Mouse (Mus musculus) adrenal gland, adult (tissue): ENCODE measurements around the gene Taf1c.
A peak's percentile ranks its signal among the peaks of the same experiment; 100 is the strongest.

Experiments
- DNase-seq, 2 experiments: peaks; one replicate each; pipeline ENCODE4 v3.0.0; 2022 to 2023; ENCODE audit warnings: low spot score in 1 of 2; ENCODE audit not compliant: inconsistent age in 2 of 2

The Taf1c gene

DNA sequence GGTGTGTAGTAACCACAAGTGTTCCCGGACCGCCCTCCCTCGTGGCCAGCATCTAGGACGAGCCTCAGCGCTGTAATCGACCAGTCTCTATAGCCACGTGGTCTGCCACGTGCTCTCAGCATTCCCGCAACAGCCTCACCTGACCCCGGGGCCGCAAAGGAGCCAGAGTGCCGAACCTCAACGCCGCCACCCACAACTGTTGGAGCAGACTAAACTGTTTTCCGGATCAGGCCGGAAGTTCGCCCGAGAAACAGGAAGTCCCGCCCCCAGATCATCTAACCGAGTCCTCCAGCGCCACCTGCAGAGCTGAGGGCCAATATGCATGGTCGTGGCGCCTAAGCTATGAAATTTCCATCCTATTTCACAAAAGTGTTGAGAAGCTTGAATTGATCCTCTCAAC lies at the start of gene Taf1c:
Gene Taf1c (minus strand): TSS at position 227 of the 400 bp plus-strand sequence.
- DNase-seq, result peak; percentile 92 to 98

DNA sequence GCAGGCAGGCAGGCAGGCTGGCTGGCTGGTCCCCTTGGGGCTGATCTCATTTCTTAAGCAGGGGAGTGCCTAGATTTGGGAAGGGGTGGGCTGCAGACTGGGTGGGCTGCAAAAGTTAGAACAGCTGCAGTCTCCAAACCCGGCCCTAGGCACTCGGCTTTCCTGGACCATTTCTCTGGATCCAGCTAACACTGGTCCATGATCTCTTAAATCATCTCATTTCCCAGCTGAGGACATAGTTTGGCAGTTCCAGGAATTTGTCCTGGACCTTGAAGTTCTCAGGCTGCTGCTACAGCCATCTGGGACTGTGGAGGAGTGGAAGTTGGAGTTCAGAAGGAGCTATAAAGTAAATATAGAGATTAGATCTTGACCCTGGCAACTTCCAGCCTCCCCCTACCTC lies 46.3 kb upstream of the Taf1c start:
- peak; percentile 38 to 84 for DNase-seq

DNA sequence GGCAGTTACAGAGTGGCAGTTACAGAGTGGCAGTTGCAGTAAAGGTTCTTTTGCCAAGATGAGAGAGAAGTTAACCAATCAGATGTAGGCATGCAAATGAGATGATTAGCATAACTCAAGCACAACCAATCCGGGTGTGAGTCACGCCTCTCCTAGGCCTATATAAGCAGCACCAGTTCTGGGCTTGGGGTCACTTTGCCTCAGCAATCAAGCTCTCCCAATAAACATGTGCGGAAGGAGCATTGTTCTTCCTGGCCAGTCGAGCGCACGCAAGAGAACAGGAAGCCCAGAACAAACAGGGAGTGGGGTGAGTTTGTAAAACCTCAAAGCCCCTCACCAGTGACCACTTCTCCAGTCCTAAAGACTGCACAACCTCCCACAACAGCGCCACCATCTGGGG lies 41.8 kb upstream of the Taf1c start:
- DNase-seq, result no peak

DNA sequence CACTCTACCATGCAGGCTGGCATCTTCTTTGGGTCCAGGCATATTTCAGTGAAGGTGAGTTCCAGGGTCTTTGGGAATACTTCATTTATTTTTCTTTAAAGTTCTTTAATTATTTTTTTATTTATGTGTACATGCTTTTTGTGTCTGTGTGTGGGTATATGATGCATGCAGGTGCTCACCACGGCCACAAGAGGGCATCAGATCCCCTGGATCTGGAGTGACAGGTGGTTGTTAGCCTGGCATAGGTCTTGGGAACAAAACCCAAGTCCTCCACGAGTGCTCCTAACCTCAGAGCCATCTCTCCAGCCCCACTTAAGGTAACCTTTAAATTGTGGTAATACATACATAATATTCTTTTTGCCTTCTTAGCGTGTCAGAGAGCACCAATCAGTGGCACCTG lies 41.2 kb upstream of the Taf1c start:
- no peak for DNase-seq

DNA sequence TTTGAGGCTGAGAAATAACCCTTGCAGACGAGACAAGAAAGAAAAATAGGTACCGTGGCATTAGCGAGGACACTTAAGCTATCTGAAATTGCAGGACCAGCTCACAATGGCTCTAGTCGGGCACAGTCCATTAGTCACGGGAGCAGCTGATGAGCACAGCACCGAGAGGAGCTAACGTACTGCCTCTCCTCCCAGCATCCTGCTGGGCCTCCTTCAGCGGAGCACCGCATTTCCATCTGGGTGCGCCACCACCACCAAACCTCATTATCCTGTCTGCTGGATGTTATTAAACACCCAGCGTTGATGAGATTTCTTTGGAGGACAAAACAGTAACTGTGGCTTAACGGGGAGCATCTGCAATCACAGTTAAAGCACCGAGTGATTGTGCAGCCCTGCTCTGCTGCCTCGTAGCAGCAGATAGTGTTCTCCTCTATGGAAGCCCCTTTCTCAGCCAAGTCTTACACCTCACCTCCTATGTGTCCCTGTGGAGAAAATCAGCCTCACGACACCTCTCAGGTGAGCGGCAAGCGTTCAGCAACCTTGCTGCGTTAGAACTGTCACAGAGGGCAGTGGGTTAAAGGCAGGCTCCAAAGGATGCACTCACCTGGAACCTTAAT lies 40.1 kb upstream of the Taf1c start:
- DNase-seq, result no peak

DNA sequence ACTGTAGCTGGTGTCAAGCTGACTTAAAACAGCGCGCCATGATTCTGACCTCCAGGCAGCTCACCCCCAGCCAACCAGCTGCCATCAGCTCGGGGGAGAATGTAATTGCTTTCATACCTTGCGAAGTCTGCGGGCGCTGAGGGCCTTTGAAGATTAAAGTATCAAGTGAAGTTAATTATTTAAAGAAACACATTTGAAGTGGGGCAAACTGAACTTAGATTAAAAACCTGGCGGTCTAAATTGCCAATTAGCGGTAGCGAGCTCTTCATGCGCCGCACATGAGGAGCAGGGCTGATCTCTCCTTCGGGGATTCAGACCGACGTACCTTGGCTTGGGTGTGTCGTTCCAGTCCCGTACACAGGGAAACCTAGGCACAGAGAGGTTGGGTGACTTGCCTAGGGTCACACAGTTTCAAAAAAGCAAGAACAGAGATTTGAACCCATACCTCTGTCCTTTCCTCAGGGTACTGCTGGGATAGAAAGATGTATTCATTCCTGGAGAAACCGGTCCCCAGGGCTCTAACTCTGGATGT lies 39.5 kb upstream of the Taf1c start:
- DNase-seq, result no peak

DNA sequence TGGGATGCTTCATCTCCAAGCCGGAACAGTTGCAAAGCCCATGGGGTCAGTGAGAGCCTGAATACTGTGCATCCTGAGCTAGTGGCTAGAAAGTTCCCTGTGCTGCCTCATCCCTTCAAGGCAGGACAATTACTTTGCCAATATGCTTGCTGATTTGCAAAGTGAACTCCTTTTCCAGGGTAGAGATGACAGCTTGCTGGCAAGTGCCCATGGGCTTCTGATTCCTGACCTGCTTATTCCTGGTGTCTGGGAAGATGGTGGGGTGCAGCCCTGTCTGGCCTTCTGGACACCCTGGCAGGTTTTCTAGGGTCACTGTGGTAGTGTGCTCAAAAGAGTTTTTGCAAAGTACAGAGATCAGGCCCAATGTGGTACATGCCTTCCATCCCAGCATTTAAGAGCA lies 37.9 kb upstream of the Taf1c start:
- no peak for DNase-seq

DNA sequence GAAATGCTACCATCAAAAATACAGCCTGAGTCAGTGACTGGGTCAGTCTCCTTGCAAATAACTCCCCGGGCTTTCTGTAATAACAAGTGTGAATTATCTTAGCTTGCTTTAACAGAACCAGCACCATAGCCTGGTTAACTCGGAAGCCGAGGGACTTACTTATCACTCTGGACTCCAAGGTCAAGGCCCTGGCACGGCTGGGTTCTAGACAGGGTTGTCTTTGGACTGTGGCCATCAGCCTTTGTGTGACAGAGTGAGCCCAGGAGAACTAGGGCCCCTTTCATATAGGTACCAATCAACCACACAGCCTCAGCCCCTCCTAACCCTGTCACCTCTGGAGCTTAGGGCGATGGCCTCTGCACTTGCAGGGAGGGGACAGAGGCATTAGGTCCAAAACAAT lies 36.0 kb upstream of the Taf1c start:
- DNase-seq, result peak; percentile 72 to 89

DNA sequence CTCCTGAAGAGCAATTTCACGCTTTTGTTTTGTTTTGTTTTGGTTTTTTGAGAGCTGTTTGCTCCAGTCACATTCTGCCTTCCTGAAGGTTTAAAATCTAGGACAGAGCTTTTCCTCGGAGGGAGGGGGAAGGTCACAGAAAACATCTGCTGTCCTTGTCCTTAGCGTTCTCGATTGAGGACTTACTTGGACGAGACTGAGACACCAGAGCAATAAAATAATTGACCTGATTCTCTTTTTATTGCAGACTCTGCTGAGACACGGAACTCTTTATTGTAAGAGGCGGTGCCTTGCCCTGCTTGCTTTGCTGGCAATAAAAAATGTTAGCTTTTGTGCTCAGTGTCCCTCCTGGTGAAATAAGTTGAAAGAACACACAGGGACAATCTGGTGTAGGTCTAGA lies 34.8 kb upstream of the Taf1c start:
- peak; percentile 40 to 77 for DNase-seq

DNA sequence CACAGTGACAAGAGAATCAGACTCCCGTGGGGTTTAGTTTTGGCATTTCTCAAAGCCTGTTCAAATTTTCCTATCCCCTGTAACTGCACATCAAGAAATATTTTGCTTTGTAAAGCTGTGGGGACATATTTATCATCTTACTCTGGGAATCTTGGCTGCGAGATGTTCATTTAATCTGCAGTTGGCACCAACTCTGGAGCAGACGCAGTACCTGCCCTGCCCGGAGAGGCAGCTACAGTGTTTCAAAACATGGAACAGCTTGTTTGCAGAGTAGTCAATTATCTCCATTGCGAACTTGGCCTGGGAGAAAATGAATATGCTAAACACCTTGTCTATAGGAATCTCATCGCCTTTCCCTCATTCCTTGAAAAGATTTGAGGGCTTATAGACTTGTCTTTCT lies 33.2 kb upstream of the Taf1c start:
- no peak for DNase-seq

DNA sequence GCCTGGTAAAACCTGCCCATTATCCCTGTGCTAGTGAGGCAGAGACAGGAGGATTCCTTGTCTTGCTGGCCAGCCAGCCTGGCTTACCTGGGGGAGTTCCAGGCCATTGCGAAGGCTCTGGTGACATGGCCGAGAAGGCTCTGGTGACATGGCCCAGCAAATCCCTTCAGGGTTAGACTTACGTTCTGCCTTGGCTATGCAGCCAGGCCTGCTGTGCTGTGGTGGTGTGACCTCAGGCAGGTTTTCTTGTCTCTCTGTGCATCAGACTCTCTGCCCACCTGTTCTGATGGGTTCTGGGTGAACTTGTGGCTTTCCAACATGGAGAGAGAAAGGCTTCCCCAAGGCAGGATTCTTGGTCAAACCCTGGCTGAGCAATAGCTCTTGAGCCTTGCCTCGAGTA lies 32.4 kb upstream of the Taf1c start:
- no peak for DNase-seq

DNA sequence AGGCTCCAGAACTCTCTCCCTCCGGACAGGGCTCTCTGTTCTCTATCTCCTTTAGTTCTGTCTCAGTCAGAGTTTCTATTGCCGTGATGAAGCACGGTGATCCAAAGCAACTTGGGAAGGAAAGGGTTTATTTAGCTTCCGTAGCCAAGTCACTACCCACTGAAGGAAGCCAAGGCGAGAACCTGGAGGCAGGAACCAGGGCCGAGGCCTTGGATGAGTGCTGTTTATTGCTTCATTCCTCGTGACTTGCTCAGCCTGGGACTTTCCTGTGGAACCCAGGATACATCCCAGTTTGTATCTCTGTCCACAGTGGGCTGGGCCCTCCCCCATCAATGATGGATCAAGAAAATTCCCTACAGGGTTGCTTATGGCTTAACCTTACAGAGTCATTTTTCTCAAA lies 31.7 kb upstream of the Taf1c start:
- DNase-seq, result peak; percentile 60 to 84

DNA sequence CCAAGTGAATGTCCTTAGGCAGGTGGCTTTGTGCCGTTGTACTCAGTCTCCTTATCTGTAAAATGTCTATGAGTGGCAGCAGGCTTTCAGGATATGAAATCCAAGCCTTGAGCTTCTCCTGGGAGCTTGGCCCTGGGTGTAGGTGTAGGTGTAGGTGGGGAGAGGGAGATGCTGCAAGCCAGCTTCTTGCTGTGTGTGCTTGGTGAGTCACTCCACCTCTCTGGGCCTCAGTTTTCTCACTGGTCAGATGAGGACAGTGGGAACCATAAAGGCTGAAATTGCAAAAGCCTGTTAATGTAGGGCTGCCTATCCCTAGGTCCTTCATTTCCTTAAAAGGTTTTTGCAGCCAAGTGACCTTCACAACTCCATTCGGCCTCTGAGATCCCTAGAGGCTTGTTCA lies 30.9 kb upstream of the Taf1c start:
- peak in 1 of 2 experiments; percentile 70 for DNase-seq

DNA sequence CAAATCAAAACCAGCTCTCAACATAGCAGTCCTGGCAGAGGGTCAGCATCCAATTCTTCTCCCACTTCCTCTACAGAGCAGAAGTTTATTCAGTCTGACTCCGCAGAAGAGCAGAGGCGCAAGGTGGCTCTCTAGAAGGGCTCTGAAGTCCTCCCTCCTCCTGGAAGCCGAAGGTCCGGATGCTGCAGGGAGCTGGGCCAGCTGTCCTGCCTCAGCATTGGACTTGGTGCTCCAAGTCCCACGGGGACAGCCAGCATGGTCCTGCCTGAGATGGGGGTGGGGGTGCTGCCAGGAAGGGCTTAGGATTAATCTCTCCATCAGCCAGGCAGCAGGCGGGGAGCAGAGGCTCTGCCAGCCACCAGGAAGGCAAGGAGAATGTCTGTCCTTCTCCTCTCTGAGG lies 30.4 kb upstream of the Taf1c start, which contains the start of gene Kcng4:
Gene Kcng4 (minus strand): TSS at position 303 of the 400 bp plus-strand sequence.
- peak in 1 of 2 experiments; percentile 39 for DNase-seq

DNA sequence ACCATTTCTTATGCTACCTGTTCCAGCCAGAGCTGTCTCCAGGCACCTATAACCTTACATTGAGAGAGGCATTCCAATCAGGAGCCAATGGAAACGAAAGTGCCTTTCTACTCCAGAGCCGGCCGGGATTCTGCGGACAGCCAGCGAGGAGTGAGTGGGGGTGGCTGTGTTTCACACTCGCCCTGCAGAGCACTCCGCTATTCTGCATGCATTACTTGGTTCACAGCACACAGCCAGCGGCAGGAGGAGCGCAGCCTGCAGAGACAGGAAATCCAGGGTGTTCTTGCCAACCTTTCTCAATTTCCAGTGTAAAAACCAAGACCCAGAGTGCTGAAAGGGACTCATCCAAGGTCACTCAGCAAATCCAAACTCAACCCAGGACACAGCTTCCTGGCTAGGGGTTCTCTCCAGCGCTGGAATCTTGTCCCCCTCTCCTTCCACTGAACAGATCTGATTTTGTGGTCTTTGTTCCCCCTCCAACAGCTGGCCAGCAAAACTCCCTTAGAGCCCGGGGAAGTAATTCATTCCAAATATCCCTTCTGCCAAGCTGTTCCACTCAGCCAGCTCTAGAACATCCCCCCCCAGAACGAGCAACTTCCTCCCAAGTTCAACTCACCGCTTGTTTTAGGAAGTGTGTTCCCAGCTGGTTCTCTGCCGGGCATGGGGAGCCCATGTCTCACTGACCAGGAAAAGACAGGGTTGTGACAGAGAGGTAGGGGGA lies 29.8 kb upstream of the Taf1c start:
- no peak for DNase-seq

DNA sequence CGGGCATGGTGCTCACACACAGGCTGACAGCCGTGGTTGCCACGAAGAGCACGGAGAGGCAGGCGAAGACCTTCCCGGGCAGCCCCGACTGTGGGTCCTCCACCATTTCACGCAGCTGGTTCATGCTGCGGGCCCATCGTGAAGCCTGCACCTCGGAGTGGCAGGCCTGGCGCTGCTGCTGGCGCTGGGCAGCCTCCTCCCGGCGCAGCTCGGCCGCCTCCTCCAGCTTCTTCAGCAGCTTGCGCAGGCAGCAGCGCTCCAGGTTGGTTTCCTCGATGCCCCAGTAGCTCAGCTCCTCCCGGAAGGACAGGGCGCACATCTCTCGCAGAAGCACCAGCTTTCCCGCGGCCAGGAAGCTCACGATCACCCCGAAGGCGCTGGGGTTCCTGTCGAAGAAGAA lies 27.9 kb upstream of the Taf1c start:
- DNase-seq, result no peak

DNA sequence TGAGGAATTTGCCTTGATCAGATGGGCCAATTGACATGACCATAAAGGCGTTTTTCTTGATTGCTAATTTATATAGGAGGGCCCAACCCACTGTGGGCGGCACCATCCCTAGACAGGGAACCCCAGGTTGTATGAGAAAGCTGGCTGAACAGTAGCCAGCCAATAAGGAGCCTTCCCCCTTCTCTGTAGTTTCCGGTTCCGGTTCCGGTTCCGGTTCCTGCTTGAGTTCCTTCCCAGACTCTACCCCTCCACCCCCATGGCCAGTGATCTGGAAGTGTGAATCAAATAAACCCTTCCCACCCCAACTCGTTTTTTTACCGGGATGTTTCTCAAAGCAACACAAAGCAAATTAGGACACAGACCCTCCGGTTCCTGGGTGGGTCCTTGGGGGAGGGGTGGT lies 27.2 kb upstream of the Taf1c start:
- no peak for DNase-seq

DNA sequence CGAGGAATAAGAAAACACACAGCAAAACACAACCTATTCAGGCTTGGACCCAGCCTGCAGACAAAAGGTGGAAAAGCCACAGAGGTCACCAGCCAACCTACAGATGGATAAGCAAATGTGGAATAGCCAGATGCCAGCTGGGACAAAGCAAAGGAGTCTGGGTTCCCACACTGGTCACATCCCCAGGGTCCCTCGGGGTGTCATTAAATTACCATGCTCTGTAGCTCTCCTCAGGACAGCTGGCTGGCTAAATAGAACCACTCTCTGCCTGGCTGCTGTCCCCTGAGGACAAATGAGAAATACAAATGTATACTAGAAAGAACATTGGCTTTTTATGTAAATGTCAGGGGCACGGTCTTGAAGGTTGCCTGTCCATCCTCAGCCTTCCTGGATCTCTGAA lies 25.8 kb upstream of the Taf1c start:
- DNase-seq, result peak; percentile 34 to 78

DNA sequence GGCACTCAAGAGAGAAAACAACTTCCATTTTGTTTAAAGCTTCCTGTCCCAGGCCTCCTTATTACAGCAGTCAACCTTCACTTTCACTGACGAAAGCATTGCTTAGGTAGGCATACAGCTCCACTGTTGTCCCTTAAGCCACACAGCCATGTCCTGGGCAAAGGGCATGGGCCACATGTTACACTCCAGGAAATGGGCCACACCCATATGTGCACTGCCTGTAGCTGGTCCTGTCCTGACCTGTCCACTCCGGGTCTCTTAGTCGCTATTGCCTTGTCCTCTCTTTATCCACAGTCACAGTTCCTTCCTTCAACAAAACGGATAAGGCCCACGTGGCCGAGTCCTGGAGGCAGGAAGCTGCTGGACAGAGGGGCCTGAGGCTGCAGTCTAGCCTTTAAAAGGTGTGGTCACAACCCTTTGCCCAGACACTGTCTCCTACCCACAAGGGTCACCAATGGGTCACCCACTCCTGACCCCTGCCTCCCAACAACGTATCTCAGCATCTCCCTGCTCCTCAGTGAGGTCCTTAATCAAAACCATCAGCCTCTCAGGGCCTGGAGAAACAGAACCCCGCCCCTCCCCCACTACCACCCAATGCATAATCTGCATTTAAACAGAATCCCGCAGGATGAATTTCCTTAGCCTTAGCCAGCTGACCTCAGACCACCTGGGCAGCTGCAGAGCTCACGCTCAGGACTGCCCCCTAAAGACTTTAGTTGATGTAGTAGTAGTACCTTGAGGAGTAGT lies 22.8 kb upstream of the Taf1c start:
- no peak for DNase-seq

DNA sequence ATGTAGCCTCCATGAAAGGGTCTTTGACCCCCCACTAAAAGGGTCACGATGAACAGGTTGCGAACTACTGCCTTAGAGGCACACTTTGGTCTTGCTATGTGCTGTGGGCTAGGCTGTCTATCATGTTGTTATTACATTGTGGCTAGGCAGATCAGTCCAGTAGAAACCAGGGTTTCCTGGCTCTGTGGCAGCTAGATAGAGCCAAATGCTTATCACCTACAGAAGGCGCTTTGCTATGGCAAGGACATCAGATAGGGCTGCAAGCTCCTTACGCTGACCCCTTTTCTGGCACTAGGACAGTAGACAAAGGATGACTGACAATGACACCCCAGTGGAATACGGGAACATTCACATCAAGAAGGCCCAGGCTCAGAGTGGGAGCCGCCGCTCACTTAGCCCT lies 22.2 kb upstream of the Taf1c start:
- DNase-seq, result no peak

DNA sequence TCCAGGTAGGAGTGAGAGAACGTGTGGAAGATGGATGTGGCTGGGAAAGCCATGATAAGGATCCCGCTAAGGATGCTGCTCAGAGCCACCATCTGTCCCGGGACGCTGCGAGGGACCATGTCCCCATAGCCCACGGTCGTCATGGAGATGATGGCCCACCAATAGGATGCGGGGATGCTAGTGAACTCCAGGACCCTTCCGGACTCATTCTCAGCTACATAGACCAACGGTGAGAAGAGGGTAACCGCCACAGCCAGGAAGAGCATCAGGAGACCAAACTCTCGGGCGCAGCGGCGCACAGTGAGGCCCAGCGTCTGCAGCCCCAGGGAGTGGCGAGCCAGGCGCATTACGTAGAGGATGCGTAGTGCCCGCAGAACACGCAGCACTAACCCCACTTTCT lies 20.8 kb upstream of the Taf1c start:
- no peak for DNase-seq

DNA sequence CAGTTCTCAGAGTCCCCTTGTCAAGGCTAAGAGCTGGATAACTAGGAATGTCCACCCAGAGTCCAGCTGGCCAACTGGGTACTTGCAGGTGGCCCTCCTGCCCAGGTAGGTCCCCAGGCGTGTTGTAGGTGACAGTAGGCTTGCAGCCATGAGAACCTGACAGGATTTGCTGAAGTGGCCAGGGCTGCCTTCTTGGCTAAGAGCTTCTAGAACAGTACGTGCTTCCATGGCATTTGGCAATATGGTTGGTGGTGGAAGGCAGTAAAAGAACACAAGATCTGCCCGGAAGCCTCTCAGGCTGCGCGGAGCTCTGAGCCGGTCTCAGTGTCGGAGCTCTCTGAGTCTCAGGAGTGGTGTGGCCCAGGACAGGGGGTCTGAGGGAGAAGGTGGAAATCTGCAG lies 19.9 kb upstream of the Taf1c start:
- no peak for DNase-seq
